Mouse (Mus musculus) regulatory T cell (primary cell): ENCODE measurements around the gene Adat3.
"Not testable (repeated sequence)": the region's sequence is repeated elsewhere in the genome, so short reads cannot be mapped to it uniquely, and the experiment has no call there.

ENCODE experiments used
- in situ Hi-C: fragments of 300-600 bp; cut with MboI, MseI; formaldehyde crosslinking; loops from one replicate; pipeline ENCODE4 v1.15.1; 2025; ENCODE audit warnings: high pct_unique_total_duplicates

The Adat3 gene

DNA sequence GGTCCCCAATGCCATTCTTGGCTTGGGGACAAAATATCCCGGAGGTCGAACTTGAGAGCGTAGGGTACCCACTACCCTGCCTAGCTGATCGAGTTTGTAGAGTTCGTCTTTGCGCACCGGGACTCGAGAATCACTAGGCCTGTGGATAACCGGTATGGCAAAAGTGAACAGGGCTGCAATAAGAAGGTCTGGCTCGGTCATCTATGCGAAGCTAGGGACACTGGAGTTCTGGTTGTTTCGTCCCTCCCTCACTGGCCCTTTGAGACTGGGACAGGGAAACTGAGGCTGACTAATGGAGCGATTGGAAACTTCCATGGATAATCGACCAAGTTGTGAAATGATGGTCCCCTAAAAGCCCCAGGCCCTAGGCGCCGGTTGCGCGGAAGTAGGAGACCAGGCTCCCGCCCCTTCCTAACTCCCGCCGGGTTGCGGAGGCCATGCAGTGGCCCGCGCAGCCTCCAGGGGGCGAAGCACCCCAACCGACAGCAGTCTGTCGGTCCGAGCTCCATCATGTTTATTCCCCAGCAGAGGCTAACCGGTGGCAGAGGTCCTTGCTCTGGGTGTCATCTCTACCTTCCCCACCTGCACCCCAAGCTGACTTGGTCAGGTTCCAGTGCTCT lies 24.4 kb upstream of the Adat3 start:
- in situ Hi-C loops: loop anchor here (5.0 kb wide), 1 partner anchor 104 kb away; no protein-coding TSS in a partner anchor

DNA sequence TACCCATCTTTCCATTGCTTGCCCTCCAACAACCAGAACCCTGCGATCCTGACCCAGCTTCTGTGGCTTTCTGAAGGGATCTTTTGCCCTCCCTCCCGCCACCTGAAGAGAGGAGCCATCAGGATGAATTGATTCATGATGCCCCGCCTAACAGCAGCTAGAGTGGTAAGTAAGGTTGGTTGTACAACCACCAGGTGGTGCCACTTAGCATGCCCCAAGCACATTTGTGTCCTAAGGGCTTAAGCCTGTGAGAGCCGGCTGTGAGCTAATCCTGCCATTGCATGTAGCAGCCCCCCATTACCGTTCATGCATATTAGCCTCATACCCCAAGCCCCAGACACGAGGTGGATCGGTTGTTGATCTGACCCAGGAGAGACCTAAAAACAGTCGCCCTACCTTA lies 23.8 kb upstream of the Adat3 start:
- in situ Hi-C loops: loop anchor here (5.0 kb wide), 1 partner anchor 103 kb away; no protein-coding TSS in a partner anchor

DNA sequence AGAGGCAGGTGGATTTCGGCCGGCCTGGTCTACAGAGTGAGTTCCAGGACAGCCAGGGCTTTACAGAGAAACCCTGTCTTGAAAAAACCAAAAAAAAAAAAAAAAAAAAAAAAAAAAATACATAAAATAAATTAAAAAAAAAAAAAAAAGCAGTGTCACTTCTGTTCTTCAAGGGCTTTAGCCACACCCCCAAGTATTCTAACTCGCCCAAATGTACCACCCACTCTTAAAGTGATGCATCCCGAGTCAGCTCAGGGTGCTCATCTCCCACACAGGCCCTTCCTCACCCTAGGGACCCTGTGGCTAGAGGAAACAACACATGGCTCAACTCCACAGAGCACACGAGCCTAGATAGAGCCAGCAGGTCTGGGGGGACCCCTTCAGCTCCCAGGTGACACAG lies 19.6 kb upstream of the Adat3 start:
- in situ Hi-C loops: loop anchor here (5.0 kb wide), 1 partner anchor 34 kb away; no protein-coding TSS in a partner anchor

DNA sequence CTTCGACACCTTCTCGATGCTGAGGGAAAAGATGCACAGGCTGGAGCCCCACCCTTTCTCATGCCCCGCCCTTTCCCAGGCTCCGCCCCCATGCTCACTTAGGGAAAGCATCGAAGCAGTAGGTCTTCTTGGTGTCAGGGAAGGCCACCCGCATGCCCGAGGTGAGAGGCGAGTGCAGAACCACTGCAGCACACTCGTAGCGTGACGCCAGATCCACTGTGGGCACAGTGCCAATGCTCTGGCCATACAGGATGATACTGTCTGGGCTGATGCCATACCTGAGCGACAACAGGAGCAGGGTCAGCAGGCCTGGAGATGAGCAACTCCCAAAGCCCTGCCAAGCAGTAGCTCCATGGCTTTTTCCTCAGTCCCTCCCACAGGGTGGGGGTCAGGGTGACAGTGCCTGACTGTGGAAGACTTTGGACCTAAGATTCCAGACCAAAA lies 18.6 kb upstream of the Adat3 start:
- in situ Hi-C loops: loop anchor here (5.0 kb wide), 1 partner anchor 33 kb away; no protein-coding TSS in a partner anchor

DNA sequence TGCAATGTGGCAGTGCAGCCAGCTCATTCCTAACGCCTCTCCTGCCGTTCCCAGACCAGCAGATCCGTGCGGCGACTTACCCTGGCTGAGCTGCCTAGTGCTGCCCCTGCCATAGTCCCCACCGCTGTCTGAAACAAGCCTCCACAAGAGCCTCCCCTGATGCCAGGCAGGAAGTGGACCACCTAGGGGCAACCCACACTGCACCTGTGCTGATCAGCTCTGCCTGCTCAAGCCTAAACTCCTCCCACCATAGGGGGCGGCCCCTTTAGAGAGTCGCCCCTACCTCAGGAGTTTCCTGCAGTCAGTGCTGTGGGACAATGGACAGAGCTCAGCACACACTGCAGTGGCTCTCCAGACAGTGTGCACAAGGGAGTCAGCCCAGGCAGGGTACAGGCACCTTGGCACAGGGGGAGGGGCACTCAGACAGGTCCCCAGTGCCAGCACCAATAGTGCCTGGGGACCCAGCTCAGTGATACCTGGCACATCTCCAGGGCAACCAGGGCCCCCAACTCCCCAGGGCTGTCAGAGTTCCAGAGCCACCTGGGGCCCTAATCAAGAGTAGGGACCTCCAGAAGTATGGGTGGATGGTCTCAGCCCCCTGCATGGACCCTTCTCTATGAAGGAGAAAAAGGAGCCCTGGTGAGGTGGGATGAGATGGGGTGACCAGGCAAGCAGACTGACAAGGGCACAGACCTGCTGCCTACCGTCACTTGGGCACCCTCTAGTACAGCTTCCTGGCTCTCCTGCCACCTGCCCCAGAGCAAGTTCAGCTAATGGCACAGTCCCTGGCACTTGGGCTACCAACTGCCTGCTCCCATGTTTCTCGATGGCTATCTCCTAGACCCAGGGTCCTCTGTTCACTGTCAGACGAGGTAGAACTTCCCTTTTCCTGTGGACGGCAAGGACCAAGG lies 17.8 kb upstream of the Adat3 start:
- in situ Hi-C loops: loop anchor here (5.0 kb wide), 1 partner anchor 32 kb away; no protein-coding TSS in a partner anchor

DNA sequence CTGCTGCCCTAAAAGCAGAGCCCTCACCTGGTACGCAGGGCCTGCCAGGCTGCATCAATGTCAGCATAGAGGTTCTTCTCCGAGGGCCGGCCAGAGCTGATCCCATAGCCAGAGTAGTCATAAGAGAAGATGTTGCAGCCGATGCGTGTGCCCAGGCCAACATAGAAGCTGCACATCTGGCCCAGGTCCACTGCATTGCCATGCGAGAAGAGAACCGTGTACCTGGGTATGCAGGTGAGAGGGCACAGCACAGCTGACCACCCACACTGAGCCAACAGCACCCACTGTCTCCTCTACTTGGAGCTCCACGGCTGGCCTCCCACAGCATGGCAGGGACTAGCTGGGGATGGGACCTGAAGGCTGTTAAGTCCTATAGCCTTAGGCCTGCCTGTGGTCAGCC lies 17.1 kb upstream of the Adat3 start:
- in situ Hi-C loops: no loop called here

DNA sequence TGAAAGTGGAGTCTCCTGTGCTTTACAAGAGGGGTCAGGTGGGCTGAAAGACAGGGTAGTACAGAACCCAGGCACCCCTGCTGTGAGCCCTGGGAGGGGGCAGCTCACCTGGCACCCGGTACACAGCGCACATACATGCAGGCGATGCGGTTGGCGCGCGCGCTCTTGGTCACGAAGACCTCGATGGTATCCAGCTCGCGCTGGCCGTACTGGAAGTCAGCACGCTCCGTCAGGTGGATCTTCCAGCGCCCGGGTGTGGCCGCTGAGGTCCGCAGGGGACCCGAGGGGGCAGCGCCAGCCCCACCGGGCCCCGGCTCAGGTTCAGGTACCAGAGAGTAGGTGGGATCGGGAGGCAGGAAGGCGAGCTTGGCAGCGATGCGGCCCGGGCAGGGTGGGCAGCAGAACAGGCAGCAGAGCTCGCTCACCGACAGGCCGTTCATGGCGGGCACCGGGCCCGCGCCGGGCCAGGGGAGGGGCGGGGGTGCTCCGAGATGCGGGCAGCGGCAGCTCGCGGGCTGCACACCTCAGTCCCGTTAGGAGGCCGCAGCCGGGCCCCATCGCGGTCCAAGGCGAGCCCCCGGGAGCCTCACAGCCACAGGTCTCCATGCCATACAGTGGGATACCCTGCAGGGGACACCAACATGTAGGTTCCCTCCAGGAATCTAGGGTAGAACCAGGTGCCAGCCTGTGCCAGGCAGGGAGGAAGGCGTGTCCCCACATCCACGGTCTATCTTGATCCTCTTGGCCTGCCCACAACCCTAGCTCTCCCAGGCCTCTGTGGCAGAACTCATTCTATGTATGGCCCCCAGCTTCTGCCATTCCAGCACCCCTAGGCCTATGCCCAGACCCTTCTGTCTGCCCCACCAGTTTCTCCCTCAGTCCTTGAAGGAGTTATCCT lies 16.0 kb upstream of the Adat3 start:
- in situ Hi-C loops: no loop called here

DNA sequence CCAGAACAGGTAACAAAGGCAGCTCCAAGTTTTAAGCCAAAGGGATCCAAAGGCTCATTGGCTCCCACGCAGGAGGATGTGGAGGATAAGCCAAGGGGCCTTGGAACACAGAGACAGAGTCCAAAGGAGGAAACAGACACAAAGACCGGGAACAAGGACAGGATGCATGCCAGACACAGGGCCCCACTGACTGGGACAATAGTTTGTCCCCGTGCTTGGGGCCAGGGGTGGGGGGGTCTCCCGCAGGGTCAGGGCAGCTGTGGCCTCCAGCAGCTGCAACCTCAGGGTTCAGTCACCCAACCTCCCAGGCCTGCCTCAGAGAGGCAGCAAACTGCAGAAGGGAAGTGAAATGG lies 15.4 kb upstream of the Adat3 start:
- in situ Hi-C loops: no loop called here

DNA sequence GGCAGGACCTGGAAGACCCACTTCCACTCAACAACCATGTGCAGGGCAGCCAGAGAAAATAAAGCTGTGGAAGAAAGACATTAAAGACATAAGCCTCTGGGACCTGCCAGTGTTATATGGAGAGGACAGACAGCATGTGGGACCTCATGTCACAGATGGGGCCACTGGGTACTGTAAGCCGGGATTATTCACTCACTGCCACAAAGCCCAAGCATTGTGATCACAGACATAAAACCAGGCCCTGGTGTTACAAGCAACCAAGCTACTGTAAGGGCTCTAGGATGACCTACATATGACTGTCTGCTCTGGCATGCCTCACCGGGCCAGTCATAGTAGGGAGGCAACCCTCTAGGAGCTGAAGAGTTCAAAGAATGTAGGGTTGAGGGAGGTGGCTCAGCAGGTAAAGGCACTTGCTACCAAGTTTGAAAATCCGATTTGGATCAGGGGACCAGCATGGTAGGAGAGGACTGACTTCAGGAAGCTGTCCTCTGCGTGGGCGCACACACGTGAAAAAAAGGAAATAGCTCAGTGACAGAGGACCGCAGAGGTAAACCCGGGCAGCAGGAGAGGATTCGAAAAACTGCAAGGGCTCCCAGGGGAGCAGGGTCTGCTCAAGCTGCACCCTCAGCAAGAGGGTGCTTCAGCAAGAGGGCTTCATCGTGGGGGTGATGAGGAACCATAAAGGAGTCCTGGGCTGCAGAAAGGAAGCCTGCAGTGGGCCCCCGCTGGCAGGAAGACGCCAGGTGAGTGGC lies 13.4 kb upstream of the Adat3 start:
- in situ Hi-C loops: no loop called here

DNA sequence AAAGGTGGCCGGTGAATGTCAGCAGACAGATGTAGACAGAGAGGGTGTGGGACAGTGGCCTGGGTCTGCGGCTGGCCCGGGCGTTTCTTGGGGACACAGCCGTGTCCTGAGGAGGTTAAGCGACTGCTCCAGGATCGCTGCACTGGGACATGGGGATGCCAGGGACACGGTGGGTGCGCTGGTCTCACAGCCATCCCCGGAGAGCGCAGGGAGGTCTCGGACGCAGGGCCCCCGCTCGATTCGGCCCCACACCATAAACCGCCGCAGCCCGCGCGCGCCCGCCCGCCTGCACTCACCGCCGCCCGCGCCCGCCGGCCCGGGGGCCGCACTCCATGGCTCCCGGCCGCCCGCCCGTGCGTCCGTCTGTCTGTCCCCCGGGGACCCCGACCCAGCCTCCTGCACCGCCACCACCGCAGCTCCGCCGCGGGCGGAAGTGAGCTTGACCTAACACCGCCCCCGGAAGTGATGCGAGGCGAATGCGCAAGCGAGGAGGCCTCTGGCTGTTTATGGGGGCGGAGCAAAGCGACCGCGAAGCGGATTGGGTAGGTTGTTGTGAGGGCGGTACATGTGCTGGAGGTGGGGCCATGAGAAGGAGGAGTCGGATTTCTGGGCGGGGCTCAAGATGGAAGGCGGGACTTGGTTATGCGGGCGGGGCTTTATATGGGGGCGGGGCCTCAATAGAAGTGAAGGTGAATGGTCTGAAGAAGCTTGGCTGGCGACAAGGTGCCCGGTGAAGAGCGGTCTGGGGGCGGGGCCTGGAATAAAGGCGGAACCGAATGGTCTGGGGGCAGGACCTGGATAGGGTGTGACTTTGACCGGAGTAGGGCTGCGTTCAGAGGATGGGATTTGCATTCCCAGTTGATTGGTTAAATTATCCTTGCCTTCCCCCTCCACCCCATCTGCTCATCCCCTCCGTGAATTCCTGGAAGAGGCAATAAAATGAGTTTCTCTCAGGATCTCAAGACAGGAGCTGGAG lies 12.5 kb upstream of the Adat3 start, which contains the start of gene Abhd17a:
TSS of gene Abhd17a (minus strand) at position 463 of the 976 bp plus-strand sequence.
- in situ Hi-C loops: no loop called here

DNA sequence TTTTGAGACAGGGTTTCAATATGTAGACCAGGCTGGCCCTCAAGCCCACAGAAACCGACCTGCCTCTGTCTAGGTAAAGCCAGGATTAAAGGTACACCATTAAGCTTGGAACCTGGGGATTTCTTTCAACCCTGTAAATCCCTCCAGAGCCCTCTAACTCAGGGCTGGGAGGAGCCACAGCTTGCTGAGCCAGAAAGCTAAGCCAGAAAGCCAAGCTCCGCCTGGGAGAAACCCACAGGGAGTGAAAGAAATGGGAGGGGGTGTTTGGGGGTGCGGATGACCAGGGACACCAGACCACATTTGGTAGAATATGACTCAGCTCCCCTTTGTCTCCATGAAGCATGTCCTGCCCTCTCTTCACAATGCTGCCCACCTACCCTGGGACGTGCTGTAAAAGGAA lies 6.4 kb upstream of the Adat3 start:
- in situ Hi-C loops: no loop called here

DNA sequence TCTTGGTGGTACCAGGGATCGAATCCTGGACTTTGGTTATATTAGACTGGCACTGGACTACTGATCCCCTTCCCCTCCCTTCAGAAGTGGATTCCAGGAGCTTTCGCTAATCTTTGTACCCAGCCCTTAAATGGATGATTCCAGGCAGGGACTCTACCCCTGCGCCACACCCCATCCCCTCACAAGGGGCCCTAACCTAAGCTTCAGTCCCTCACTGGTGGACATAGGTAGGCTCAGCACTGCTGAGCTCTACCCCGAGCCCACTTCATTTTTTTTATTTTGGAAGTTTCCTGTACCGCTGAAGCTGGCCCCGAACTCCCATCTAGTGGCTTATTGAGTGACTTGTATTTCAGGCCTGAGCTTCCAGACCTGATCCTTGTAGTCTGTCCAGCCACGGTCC lies 684 bp downstream of the Adat3 start:
- in situ Hi-C loops: no loop called here

DNA sequence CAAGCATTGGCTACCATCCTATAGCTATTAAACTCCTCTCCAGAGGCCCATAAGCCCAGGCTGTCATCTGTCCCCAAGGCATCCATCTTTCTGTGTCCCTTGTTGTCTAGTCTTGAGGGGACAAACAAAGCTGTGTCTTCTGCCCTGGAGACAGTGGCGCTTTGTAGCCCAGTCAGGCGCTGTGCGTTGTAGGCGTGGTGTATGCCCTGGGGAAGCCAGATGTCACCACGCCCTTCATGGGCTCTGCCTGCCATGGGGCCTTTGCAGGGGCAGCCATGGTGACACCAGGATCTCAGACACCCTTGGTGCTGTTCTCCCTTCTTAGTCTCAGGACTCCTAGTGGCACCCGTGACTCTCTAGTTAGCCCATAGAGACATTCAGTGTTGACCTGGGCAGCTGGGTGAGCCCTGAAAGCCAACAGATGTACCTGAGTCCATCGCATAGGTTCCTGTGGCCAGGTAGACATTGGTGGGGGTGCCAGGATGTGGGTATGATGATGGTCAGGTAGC lies 1.4 kb downstream of the Adat3 start:
- in situ Hi-C loops: no loop called here

DNA sequence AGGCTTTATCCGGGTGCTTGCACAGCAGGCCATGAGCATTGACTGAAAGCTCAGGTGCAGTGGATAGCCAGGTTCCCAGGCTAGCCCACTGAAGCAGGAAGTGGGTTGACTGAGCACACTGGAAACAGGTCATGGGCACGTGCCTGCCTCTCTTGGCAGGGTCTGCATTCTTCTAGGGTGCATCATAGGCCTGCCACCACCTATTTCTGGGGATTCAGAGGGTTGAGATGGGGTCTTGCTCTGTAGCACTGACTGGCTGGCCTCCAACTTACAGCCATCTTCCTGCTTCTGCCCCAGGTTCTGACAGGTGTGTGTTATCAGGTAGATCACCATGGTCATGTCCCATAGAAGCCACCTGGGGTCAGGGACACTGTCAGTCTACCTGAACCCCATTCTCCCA lies 2.3 kb downstream of the Adat3 start:
- in situ Hi-C loops: no loop called here

DNA sequence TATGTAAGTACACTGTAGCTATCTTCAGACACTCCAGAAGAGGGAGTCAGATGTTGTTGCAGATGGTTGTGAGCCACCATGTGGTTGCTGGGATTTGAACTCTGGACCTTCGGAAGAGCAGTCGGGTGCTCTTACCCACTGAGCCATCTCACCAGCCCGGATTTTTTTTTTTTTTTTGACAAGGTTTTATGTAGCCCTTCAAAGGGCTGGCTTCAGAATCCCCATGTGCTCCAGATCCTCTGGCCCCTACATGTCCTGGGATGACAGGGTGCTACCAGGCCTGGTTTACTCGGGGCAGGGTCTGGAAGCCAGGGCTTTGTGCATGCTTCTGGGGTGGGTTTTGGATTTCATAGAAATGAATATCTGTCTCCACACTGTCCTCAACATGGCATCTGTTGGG lies 3.0 kb downstream of the Adat3 start, which contains the start of gene Gm49322:
TSS of gene Gm49322 (plus strand) at position 301 of the 400 bp plus-strand sequence.
- in situ Hi-C loops: not testable (repeated sequence)

DNA sequence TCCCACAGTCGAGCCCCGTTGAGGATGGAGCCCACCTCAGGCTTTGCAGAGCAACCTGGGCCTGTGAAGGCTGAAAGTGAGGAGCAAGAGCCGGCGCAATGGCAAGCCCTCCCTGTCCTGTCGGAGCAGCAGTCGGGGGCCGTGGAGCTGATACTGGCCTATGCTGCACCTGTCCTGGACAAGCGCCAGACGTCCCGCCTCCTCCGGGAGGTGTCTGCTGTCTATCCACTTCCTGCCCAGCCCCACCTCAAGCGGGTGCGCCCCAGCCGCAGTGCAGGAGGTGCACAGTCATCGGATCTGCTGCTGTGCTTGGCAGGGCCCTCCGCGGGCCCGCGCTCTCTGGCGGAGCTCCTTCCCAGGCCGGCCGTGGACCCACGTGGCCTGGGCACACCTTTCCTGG lies 3.6 kb downstream of the Adat3 start:
- in situ Hi-C loops: no loop called here

DNA sequence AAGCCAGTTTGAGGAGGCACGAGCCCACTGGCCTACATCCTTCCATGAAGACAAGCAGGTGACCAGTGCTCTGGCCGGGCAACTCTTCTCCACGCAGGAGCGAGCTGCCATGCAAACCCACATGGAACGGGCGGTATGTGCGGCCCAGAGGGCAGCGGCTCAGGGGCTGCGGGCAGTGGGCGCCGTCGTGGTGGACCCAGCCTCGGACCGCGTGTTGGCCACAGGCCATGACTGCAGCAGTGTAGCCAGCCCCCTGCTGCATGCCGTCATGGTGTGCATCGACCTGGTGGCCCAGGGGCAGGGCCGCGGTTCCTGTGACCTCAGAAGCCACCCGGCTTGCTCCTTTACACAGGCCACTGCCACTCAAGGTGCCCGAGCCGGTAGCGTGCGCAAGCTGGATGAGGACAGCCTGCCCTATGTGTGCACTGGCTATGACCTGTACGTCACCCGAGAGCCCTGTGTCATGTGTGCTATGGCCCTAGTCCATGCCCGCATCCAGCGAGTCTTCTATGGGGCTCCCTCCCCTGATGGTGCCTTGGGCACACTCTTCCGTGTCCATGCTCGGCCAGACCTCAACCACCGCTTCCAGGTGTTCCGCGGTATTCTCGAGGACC lies 4.2 kb downstream of the Adat3 start:
- in situ Hi-C loops: no loop called here

DNA sequence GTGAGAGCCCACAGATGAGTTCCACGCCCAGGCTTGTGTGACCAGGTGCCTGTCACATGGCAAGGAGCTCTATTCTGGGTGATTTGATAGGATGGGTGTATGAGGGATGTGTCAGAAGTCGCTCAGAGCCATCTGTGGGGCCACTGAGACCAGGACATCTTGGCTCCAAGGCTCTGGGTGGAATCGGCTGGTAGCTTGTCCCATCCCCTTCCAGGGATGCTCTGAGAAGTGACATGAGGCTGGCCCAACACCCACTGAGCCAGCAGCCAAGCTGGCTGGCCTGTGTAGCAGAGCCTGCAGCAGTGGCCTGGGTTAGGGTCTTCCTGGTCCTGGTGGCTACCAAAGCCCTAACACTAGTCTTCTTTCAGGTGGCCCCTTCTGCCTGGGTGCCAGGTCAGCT lies 5.8 kb downstream of the Adat3 start:
- in situ Hi-C loops: no loop called here
